Mouse (Mus musculus) CH12.LX (cell line): ENCODE results near the gene Olfr314. TPM values are rescaled to one million over a fixed set of nuclear protein-coding genes. Genes with fewer than 3 reads are reported as not detected.
"Not testable (repeated sequence)": the region's sequence is repeated elsewhere in the genome, so short reads cannot be mapped to it uniquely, and the experiment has no call there.

ENCODE experiments used
- DNase-seq: peaks from one replicate; pipeline ENCODE4 v3.0.0-alpha.2; 2013; ENCODE audit errors: extremely low read depth
- H3K27ac ChIP-seq: 2 replicates; pipeline ENCODE4 v1.5.1; 2012; ENCODE audit warnings: low read depth, mild to moderate bottlenecking, control low read depth, moderate library complexity; ENCODE audit not compliant: insufficient read depth
- H3K27me3 ChIP-seq: replicated peaks from 2 replicates; pipeline ENCODE3; 2012; ENCODE audit warnings: inconsistent platforms
- H3K36me3 ChIP-seq, 2 experiments: replicated peaks in 1 of 2; 2 replicates each; pipeline versions ENCODE3 to v1.6.1; 2012; ENCODE audit warnings: inconsistent platforms in 1 of 2, low read length in 1 of 2, mild to moderate bottlenecking in 1 of 2, mixed read lengths in 1 of 2, moderate library complexity in 1 of 2; ENCODE audit not compliant: control insufficient read depth in 1 of 2, insufficient read depth in 1 of 2
- H3K4me1 ChIP-seq, 2 experiments: 2 replicates each; pipeline ENCODE4 v1.6.1; 2012; ENCODE audit warnings: inconsistent platforms in 1 of 2, moderate library complexity in 1 of 2; ENCODE audit not compliant: insufficient read depth in 2 of 2, control insufficient read depth in 1 of 2
- H3K4me2 ChIP-seq: 2 replicates; pipeline ENCODE4 v1.6.1; 2012; ENCODE audit warnings: low read depth, mild to moderate bottlenecking, control low read depth; ENCODE audit not compliant: poor library complexity, insufficient read depth, severe bottlenecking
- H3K4me3 ChIP-seq, 3 experiments: fragments of 150-350 bp in 1 of 3; sonication (generic) in 1 of 3; replicated peaks in 1 of 3; 2 replicates each; pipeline versions ENCODE3 to v1.5.1; 2011 to 2012; ENCODE audit warnings: low read depth in 2 of 3, low read length in 2 of 3, mild to moderate bottlenecking in 2 of 3, moderate library complexity in 2 of 3, control low read depth in 1 of 3, improper control_type of control experiment in 1 of 3, inconsistent platforms in 1 of 3, mixed read lengths in 1 of 3; ENCODE audit not compliant: poor library complexity in 1 of 3
- H3K79me2 ChIP-seq: replicated peaks from 2 replicates; pipeline ENCODE4 v1.6.1; 2012; ENCODE audit warnings: mild to moderate bottlenecking, moderate library complexity; ENCODE audit not compliant: control insufficient read depth, poor library complexity, insufficient read depth, severe bottlenecking; ENCODE audit errors: extremely low read depth
- H3K9ac ChIP-seq: 2 replicates; pipeline ENCODE4 v1.6.1; 2012; ENCODE audit warnings: low read depth, mild to moderate bottlenecking, control low read depth, moderate library complexity; ENCODE audit not compliant: insufficient read depth
- H3K9me3 ChIP-seq: replicated peaks from 2 replicates; pipeline ENCODE3; 2012; ENCODE audit warnings: low read length, inconsistent platforms, mixed read lengths
- BHLHE40 ChIP-seq: IDR thresholded peaks from 2 replicates; pipeline ENCODE4 v1.6.1; 2011; ENCODE audit warnings: mild to moderate bottlenecking, low read depth, low read length, improper control_type of control experiment
- CHD1 ChIP-seq: IDR thresholded peaks from 2 replicates; pipeline ENCODE4 v1.6.1; 2012; ENCODE audit warnings: low read depth, low read length, improper control_type of control experiment, inconsistent platforms
- CHD2 ChIP-seq: IDR thresholded peaks from 2 replicates; pipeline ENCODE4 v1.6.1; 2011; ENCODE audit warnings: low read length, improper control_type of control experiment
- CTCF ChIP-seq, 2 experiments: IDR thresholded peaks in 1 of 2; conservative IDR thresholded peaks in 1 of 2; 2 replicates each; pipeline ENCODE4 v1.5.1; 2011 to 2012; ENCODE audit warnings: low read depth in 2 of 2, low read length in 2 of 2, improper control_type of control experiment in 1 of 2, inconsistent platforms in 1 of 2, mild to moderate bottlenecking in 1 of 2, moderate library complexity in 1 of 2
- ELF1 ChIP-seq: IDR thresholded peaks from 2 replicates; pipeline ENCODE4 v1.6.1; 2014; ENCODE audit warnings: low read depth, mild to moderate bottlenecking, inconsistent platforms, low read length, improper control_type of control experiment
- EP300 ChIP-seq: IDR thresholded peaks from 2 replicates; pipeline ENCODE4 v1.6.1; 2011; ENCODE audit warnings: low read length, improper control_type of control experiment
- GABPA ChIP-seq: IDR thresholded peaks from 2 replicates; pipeline ENCODE4 v1.6.1; 2012; ENCODE audit warnings: low read depth, low read length, improper control_type of control experiment, inconsistent platforms; ENCODE audit not compliant: insufficient replicate concordance
- JUN ChIP-seq: IDR thresholded peaks from 2 replicates; pipeline ENCODE4 v1.6.1; 2011; ENCODE audit warnings: low read depth, mild to moderate bottlenecking, low read length, improper control_type of control experiment, moderate library complexity; ENCODE audit not compliant: insufficient read depth
- JUND ChIP-seq: conservative IDR thresholded peaks from 2 replicates; pipeline ENCODE4 v1.6.1; 2011; ENCODE audit warnings: low read depth, low read length, improper control_type of control experiment
- KAT2A ChIP-seq: IDR thresholded peaks from 2 replicates; pipeline ENCODE4 v1.6.1; 2012; ENCODE audit warnings: low read length, improper control_type of control experiment, inconsistent platforms; ENCODE audit not compliant: insufficient replicate concordance
- MAFK ChIP-seq: IDR thresholded peaks from 2 replicates; pipeline ENCODE4 v1.6.1; 2011; ENCODE audit warnings: low read length, improper control_type of control experiment; ENCODE audit not compliant: insufficient replicate concordance
- MAX ChIP-seq: IDR thresholded peaks from 2 replicates; pipeline ENCODE4 v1.6.1; 2011; ENCODE audit warnings: low read length, improper control_type of control experiment
- MAZ ChIP-seq: IDR thresholded peaks from 2 replicates; pipeline ENCODE4 v1.6.1; 2012; ENCODE audit warnings: low read depth, mild to moderate bottlenecking, inconsistent platforms, low read length, improper control_type of control experiment, moderate library complexity
- MEF2A ChIP-seq: IDR thresholded peaks from 2 replicates; pipeline ENCODE4 v1.6.1; 2014; ENCODE audit warnings: low read depth, mild to moderate bottlenecking, inconsistent platforms, low read length, improper control_type of control experiment, borderline replicate concordance
- MYC ChIP-seq: IDR thresholded peaks from 2 replicates; pipeline ENCODE4 v1.6.1; 2011; ENCODE audit warnings: low read depth, mild to moderate bottlenecking, improper control_type of control experiment, low read length
- PAX5 ChIP-seq: IDR thresholded peaks from 2 replicates; pipeline ENCODE4 v1.6.1; 2012; ENCODE audit warnings: low read length, inconsistent platforms, mixed read lengths
- POLR2A ChIP-seq: IDR thresholded peaks from 2 replicates; pipeline ENCODE4 v1.6.1; 2011; ENCODE audit warnings: low read depth, mild to moderate bottlenecking, improper control_type of control experiment, low read length
- RAD21 ChIP-seq: IDR thresholded peaks from 2 replicates; pipeline ENCODE4 v1.6.1; 2011; ENCODE audit warnings: low read depth, mild to moderate bottlenecking, low read length, improper control_type of control experiment, moderate library complexity
- RCOR1 ChIP-seq: conservative IDR thresholded peaks from 2 replicates; pipeline ENCODE4 v1.6.1; 2012; ENCODE audit warnings: low read depth, mild to moderate bottlenecking, inconsistent platforms, low read length, improper control_type of control experiment
- SIN3A ChIP-seq: IDR thresholded peaks from 2 replicates; pipeline ENCODE4 v1.6.1; 2012; ENCODE audit warnings: low read length, improper control_type of control experiment, inconsistent platforms
- SMC3 ChIP-seq: IDR thresholded peaks from 2 replicates; pipeline ENCODE4 v1.6.1; 2011; ENCODE audit warnings: low read depth, low read length, improper control_type of control experiment
- TBP ChIP-seq: conservative IDR thresholded peaks from 2 replicates; pipeline ENCODE4 v1.6.1; 2011; ENCODE audit warnings: low read depth, low read length, improper control_type of control experiment
- TCF12 ChIP-seq: IDR thresholded peaks from 2 replicates; pipeline ENCODE4 v1.6.1; 2014; ENCODE audit warnings: low read depth, mild to moderate bottlenecking, inconsistent platforms, low read length, improper control_type of control experiment
- USF2 ChIP-seq: conservative IDR thresholded peaks from 2 replicates; pipeline ENCODE4 v1.6.1; 2011; ENCODE audit warnings: low read depth, low read length, improper control_type of control experiment
- ZKSCAN1 ChIP-seq: IDR thresholded peaks from 2 replicates; pipeline ENCODE4 v1.6.1; 2012; ENCODE audit warnings: low read depth, inconsistent platforms, low read length, improper control_type of control experiment, borderline replicate concordance
- ZMIZ1 ChIP-seq: IDR thresholded peaks from 2 replicates; pipeline ENCODE4 v1.6.1; 2012; ENCODE audit warnings: low read depth, mild to moderate bottlenecking, inconsistent platforms, low read length, improper control_type of control experiment
- dilution Hi-C: fragments of 300-500 bp; cut with MboI; formaldehyde crosslinking; loops from 2 replicates; pipeline ENCODE4 v1.14.3; 2020; ENCODE audit warnings: low sequenced_read_pairs; ENCODE audit not compliant: extremely low pct_unique_long_range_greater_than_20kb, extremely low pct_ligation_motif_present
- in situ Hi-C: fragments of 300-500 bp; cut with MboI; formaldehyde crosslinking; loops from 3 replicates; pipeline ENCODE4 v1.14.3; 2019; ENCODE audit warnings: low sequenced_read_pairs, low pct_ligation_motif_present, low pct_unique_long_range_greater_than_20kb, mixed read lengths
- polyA plus RNA-seq: library from polyadenylated mRNA; unstranded; fragments of >175 nt; gene quantifications from 2 replicates; pipeline ENCODE4 v1.2.1, GENCODE M21; 2012; ENCODE audit warnings: low read depth; ENCODE audit not compliant: insufficient read length
- total RNA-seq, 2 experiments: library from RNA; depleted of rRNA; stranded (reverse); fragments of 300-350 nt in 1 of 2; fragments of >200 nt in 1 of 2; gene quantifications; 2 replicates each; pipeline ENCODE4 v1.2.3; 2012 to 2014

Gene Olfr314
- total and polyA plus RNA-seq, 3 experiments: not detected

DNA sequence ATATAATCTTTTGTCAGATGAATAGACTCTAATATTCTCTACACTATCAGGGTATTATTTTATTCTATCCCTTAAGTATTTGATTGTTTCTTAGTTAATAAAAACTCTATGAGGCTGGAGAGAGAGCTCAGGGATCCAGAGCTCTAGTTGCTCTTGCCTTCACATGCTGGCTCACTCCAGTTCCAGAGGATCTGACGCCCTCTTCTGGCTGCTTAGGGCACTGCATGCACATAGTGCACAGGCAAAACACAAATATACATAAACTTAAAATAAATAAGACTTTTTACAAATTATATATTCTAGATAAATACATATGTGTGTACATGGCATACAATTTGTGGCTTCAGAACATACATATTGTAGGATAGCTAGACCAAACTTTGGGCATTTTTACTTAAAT lies 29.2 kb downstream of the Olfr314 start:
- no peaks in the 10 kb centered on the region for H3K36me3 ChIP-seq
- no peak overlapping the region for H3K9ac ChIP-seq
- no peak overlapping the region for H3K27ac ChIP-seq
- peaks cover 5% of the 10 kb centered on the region for H3K9me3 ChIP-seq
- in situ Hi-C loops: no loop called here
- no peak overlapping the region for H3K4me3 ChIP-seq
- no peak overlapping the region for H3K4me2 ChIP-seq
- peak; percentile 23 for DNase-seq
- TF ChIP-seq TBP (no peak), RCOR1 (no peak), POLR2A (no peak), CTCF (conservative IDR thresholded peaks at IDR 0.05 in 1 of 2, IDR thresholded peaks at IDR 0.05 in 1 of 2; ENCODE audit: low read depth in 2 of 2, low read length in 2 of 2) (peak; percentile 51 to 69; a peak in 3 of 4 replicates), RAD21 (peak; percentile 62), SMC3 (peak; percentile 62), BHLHE40 (no peak)
- dilution Hi-C loops: no loop called here
- no peaks in the 10 kb centered on the region for H3K79me2 ChIP-seq
- H3K27me3 ChIP-seq: peaks cover 51% of the 10 kb centered on the region
- H3K4me1 ChIP-seq: no peaks in the 10 kb centered on the region

DNA sequence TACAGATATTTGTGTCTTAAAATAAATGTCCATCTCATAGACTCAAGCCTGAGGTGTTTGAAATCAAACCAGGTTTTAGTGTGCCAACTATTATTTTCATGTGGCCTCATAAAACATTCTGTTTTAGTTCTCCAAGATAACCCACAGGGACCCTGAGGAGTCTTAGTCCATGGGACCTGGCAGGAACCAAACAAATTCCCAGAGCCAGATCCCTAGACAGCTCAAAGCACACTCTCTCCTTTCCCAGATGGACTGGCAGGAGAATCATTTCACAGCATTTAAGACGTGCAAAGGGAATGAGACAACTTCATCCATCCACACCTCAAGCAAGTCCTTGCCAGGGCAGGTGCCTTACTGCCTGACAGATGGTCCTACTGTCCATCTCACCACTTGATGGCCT lies 31.9 kb downstream of the Olfr314 start, which contains the start of gene Olfr313:
Gene Olfr313, plus strand, starts transcription at position 301 of the 400 bp plus-strand sequence.
- H3K4me2 ChIP-seq, dilution Hi-C loops, in situ Hi-C loops, H3K27ac ChIP-seq, H3K4me1 ChIP-seq, H3K36me3 ChIP-seq, DNase-seq, H3K4me3 ChIP-seq, H3K9me3 ChIP-seq, H3K79me2 ChIP-seq, H3K9ac ChIP-seq: not testable (repeated sequence)
- H3K27me3 ChIP-seq: peaks cover 49% of the 10 kb centered on the region

DNA sequence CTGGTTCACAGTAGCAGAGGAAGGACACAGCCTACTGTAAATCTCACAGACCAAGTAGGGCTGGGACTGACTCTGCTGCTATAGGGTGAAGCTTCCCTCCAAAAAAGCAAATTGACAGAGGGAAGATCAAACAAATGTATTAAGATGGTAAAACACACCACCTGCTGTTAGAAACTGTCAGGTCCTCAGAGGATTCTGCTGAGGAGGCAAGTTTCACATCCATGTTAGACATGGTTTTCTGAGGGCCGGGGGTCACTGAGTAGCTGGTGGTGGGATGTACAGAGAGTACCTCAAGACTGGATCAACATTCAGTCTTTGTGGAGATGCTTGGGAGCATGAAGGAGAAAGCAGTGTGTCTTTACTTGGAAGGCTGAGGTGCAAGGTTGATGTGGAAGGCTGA lies 32.9 kb downstream of the Olfr314 start:
- in situ Hi-C loops: no loop called here
- no peak overlapping the region for H3K4me2 ChIP-seq
- TF ChIP-seq MYC (no peak), MAZ (no peak), SIN3A (no peak), EP300 (no peak), RCOR1 (no peak), RAD21 (peak; percentile 22), CTCF (conservative IDR thresholded peaks at IDR 0.05 in 1 of 2, IDR thresholded peaks at IDR 0.05 in 1 of 2; ENCODE audit: low read depth in 2 of 2, low read length in 2 of 2) (peak in 1 of 2 experiments; percentile 17; a peak in 2 of 4 replicates), CHD1 (no peak), MAFK (peak; percentile 89), CHD2 (no peak), SMC3 (peak; percentile 17; the same call in 1 of the 2 replicates), ZMIZ1 (no peak), PAX5 (no peak), JUND (no peak), TCF12 (no peak), TBP (no peak), ELF1 (no peak), ZKSCAN1 (no peak), GABPA (no peak), MEF2A (no peak), JUN (no peak), KAT2A (no peak), USF2 (no peak), POLR2A (no peak), MAX (no peak)

More for the DNA sequence above, 32.9 kb downstream of the Olfr314 start:
- no peak overlapping the region for H3K4me3 ChIP-seq
- DNase-seq: no peak
- dilution Hi-C loops: no loop called here
- H3K36me3 ChIP-seq: no peaks in the 10 kb centered on the region
- H3K9me3 ChIP-seq: no peaks in the 10 kb centered on the region
- H3K9ac ChIP-seq: no peak overlapping the region
- no peak overlapping the region for H3K27ac ChIP-seq
- H3K27me3 ChIP-seq: peaks cover 49% of the 10 kb centered on the region
- no peaks in the 10 kb centered on the region for H3K4me1 ChIP-seq
- H3K79me2 ChIP-seq: no peaks in the 10 kb centered on the region
